In the genomic region with DNA sequence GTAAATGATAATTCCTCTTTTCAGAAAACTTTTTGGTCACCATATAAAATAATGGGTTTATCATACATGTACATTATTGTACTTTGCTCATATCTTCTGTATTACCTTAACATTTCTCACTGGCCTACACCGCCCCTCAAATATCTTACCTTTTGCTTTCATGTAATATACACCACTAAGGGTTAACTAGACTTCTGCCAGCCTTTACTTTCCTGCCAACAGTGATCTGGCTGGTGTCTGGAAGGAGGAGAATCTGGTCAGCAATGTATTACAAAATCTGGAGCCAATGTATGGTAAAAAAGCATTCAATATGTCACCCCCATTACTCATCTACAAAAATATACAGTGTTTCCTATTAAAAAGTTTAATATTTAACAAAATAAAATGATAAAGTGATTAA, we compare ENCODE assay signal across 15 mouse cellular contexts.
"Had no signal": no experiment of that assay in that cellular context is flagged by ENCODE, and none has a peak within 500 bp of the region (broad histone marks: within the 10 kb centered on the region; RNA-seq: fewer than 3 reads in every experiment).

No protein-coding gene starts in this region.

- H3K9ac ChIP-seq: neural tube, embryonic 15.5 days; stomach, embryonic 15.5 days had no signal

- H3K9me3 ChIP-seq: neural tube, embryonic 15.5 days; stomach, embryonic 15.5 days had no signal

- H3K27ac ChIP-seq: neural tube, embryonic 15.5 days; stomach, embryonic 15.5 days; stomach, postnatal 0 days had no signal

- H3K4me2 ChIP-seq: neural tube, embryonic 15.5 days; stomach, embryonic 15.5 days had no signal

- H3K4me1 ChIP-seq: neural tube, embryonic 15.5 days; stomach, embryonic 15.5 days had no signal

- DNase-seq: retina, postnatal 1 day; right cerebral cortex, adult 18-20 months; right cerebral cortex, postnatal 14 days; right cerebral cortex, postnatal 25 days; right cerebral cortex, postnatal 4 days; spleen, adult 18-20 months; thymus, adult 18-20 months; thymus, adult 2 months; thymus, postnatal 14 days; thymus, postnatal 25 days; thymus, postnatal 36 days; thymus, postnatal 4 days had no signal

- H3K36me3 ChIP-seq: neural tube, embryonic 15.5 days; stomach, embryonic 15.5 days had no signal

- H3K27me3 ChIP-seq: neural tube, embryonic 15.5 days; stomach, embryonic 15.5 days had no signal

- H3K4me3 ChIP-seq: neural tube, embryonic 15.5 days; stomach, embryonic 15.5 days had no signal
